Mouse (Mus musculus): ENCODE data around the gene Phykpl.

Gene Phykpl

DNA sequence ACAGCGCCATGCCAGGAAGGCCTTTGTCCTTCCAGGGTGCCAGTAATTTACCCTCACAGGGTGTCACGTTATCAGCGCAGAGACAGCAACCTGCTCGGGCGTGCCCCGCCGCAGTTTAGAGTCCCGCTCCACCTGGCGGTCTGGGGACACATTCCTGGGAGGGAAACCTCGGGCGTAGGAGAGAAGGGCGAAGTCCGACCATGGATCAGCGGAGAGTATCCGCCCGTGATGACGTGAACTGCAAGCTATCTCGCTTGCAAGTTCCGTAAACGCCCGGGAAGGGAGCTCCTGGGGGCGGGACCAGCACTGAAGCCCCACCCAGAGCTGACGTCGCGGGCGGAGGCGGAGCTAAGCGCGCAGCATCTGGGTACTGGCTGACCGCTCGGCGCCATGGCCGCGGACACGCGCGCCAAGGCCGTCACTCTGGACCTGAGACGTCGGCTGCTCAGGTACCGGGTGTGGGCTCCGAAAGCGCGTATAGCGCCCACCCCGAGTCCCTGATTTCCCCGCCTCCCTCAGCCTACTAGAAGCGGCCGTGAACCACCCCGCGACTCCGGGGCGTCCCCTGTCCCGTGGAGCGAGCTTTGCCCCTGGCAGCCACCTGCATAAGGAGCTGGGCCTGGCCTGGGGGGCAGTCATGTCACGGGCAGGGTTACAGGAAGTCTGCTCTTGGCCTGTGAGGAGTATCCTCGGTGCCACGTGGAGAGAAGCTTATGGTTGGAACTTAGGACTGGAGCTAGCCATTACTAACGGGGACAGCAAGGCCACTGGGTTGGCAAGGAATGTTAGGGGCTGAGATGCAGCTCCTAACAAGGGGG lies at the start of gene Phykpl:
Phykpl (plus strand) TSS at position 327 of the 818 bp plus-strand sequence.
- DNase-seq (ENCODE audit: low spot score) = peak; percentile 97

DNA sequence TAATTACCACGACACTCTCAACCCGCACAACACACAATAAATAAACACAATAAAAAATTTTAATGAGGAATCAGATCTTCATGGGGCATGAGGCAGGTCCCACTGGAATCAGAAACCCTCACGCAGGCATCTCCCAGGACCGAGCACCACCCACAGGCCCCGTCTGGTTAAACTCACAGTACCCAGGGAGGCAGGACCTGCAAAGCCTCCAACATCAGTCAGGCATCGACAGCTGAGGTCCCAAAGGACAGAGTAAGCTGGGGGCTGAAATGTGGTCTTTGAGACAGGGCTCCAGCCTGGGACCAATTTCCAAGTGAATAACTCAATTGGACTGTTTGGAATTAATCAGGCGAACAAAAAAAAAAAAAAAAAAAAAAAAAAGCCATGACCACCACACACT lies 46.2 kb upstream of the Phykpl start:
- no peak for DNase-seq (ENCODE audit: low spot score)

DNA sequence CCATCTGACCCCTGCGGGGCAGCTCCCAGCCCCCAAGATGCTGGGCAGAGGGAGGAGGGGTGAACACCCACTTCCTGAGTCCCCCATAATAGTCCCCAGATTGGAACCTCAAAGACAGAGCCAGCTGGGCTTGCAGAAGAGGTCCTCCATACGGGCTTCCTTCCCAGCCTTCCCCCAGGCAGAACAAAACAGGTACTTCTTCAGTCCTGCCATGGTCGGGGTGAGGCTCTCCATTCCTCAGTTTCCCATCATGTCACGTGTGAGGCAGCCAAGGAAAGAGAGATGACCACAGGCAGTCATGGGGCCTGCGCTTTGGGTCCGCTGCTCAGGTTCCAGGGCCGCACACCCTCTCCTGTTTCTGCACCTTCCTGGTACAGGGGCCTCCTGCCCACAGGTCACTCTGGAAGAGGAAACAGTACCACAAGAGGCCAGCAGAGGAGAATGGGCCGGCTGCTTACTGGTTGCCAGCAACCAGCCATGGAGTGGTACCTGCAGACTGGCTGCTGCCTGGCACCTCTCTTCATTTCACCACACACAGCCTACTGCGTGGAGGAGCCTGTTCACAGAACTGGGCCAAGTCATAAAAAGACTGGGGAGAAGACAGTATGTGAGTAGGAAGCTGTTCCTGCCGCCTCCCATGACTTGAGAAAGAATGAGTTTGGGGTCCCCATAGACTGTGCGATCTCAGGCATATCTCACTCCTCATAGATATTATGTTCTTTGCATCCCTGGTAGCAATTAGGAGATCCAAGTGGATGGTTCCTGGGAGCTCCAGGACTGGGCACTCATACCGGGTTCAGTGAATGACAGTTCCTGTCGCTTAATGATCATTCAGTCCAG lies 45.4 kb upstream of the Phykpl start:
- no peak for DNase-seq (ENCODE audit: low spot score)

DNA sequence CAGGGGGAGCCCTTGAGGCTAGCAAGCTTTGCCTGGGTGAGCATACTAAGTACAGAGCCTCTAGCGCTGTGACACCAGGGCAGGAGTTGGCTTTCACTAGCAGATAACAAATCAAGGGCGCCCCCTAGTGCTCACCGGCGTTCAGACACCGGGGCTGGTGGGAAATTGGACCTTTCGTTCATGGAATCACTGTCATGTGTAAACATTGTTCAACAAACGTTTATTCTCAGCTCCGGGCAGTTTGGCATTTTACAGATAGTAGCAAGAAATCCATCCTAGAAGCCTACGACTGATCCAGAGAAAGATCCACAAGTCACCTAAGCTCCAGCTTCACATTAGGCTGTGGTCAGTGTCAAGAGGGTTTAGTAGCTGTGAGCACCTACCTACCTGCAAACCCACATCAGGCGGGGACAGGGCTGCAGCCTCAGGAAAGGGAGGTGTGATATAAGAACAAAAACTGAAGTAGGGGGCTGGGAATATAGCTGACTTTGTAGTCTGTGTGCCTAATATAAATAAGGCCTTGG lies 44.7 kb upstream of the Phykpl start:
- peak; percentile 97 for DNase-seq (ENCODE audit: low spot score)

DNA sequence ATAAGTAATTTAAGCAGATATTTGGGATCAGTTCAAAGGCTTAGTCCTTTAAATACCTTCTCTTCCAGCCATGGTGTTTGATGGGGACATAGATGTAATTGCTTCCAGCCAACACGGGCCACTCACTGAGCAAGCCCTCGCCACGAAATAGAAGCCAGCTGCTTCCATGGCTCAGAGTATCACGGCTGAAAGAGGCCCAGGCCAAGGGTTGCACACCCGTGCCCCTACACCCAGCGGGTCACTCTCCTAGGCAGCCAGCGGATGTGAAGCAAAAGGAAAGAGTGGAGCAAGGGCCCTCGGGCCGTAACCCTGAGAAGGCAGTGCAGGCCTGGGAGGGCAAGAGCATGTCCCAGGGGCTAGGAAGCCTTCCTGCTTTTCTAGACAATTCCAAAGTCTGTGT lies 42.1 kb upstream of the Phykpl start:
- DNase-seq (ENCODE audit: low spot score) = no peak

DNA sequence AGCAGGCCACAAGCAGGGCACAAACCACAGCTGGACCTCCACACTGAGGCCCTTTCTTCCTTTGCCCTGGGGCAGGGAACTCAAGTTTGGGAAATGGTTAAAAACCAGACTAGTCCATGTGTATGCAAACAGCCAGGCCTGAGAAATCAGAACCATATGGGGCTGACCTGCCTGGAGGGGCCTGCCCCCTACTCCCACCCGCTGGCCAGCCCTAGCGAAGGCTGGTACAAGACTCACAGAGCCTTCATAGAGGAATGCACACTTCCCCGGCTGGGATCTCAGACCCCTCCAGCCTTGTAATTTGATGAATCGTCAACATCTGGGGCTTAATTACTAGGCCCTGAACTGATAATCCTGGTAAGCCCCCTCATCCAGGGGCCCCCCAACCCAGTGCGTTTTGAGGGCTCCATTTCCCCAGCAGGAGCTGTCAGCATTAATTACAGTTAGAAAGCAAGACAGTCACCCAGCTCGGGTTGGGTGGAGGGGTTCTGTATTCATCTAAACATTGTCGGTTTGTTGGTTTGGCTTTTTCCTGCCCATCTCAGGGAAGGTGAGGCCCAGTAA lies 41.0 kb upstream of the Phykpl start:
- no peak for DNase-seq (ENCODE audit: low spot score)

DNA sequence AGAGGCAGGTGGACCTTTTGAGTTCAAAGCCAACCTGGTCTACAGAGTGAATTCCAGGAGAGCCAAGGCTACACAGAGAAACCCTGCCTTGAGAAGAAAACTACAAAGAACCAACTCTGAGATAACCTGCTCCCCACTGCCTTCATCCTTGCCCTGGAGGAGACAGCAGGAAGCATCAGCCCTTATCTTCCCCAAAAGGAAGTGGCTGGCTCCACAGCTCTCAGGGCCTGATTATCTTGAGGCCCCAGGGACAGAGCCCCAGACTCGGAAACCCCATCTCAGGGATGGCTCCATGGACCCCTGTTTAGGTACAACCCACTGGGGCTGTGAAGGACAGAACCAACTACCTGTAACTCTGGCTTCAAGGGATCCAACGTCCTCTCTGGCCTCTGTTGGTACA lies 40.1 kb upstream of the Phykpl start:
- DNase-seq (ENCODE audit: low spot score) = no peak

DNA sequence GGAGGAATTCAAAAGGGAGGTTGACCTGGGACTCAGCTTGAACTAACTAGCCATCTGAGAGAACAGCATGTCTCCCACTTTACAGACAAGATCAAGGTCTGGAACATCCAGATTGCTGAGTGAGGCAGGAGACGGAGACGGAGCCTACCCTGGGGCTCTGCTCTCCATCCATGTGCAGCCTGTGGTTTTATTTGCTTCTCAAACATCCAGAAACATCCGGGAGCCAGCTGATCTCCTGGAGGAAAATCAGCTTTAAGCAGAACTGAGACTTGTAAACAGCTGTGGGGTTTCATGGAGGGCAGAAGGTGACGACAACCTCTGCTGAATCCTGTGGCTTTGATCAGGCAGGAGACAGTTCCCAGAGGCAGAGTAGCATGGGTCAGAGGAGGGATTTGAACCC lies 38.7 kb upstream of the Phykpl start:
- DNase-seq (ENCODE audit: low spot score) = no peak

DNA sequence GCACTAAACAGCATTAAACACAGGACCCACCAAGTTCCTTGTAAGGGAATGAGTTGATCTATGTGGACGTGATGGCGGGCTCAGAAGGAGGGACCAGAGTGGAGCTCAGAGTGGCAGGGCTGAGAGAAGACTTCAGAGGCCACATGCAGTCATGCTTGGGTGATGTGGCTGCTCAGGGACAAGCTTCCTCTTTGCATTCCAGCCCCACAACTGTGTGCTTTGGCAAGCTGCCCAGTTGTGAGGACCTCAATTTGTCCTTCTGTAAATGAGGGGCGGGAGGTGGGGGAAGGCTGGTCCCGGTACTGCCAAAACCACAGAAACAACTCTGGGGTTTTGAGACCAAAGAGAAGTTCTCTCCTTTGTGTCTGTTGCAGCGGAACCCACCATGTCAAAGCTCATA lies 33.3 kb upstream of the Phykpl start:
- no peak for DNase-seq (ENCODE audit: low spot score)

DNA sequence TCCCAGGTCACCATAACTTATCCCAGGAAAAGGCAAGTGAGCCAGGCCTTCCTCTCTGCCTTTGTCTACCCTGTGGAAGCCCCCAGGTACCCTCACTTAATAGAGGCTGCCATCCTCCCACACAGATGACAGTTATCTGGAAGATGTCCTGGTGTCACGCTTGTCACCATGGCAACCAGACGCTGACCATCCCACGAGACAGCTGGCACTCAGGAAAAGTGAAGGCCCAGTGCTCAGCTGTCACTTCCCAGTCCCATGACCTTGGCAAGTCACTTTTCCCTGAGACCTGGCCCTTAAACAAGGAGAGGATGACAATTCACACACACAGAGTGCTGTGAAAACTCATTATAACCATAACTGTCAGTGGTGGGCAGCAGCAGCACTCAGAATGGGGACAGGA lies 32.5 kb upstream of the Phykpl start:
- no peak for DNase-seq (ENCODE audit: low spot score)

DNA sequence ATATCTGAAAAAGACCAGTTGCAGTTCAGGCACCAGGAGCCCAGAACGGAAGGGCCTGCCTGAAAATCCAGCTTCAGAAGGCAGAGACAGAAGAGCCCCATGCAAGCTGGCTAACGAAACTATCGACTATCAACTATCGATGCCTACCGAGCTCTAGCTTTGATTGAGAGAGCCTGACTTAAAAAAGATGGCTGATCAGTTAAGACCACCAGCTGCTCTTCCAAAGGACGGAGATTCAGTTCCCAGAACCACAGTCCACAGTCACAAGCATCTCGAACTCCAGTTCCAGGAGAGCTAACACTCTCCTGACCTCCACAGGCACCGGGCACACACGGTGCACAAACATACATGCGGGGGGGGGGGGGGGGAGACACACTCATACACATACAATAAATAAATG lies 30.0 kb upstream of the Phykpl start:
- DNase-seq (ENCODE audit: low spot score) = no peak

DNA sequence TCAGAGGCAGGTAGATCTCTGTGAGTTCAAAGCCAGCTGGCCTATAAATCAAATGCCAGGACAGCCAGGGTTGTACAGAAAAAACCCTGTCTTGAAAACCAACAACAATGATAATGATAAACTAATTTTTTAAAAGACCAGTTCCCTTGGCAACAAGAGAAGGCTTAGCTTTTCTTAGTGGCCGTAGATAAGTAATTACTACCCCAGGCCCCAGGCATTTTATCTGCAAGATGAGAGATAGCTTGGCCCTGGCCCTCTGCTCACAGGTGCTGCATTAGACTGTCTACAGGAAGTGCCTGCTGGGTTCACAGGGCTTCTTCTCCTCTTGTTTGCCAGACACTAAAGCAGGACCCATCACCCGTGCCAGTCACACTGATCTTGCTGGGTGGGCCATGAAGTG lies 29.5 kb upstream of the Phykpl start:
- no peak for DNase-seq (ENCODE audit: low spot score)

DNA sequence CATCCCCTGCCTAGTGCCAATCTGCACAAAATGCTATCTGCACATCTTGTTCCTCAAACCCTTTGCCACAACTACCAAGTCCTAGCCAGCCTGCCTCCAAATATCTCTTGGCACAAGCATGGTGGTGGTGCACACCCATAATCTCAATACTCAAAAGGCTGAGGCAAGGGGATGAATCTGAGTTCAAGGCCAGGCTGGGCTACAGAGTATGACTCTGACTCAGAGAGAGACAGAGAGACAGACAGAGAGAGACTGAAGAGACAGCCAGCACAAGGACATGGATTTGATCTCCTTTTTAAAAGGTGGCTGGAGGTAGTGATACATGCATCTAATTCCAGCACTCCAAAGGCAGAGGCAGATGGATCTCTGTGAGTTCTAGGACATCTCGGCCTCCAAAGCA lies 21.3 kb upstream of the Phykpl start:
- no peak for DNase-seq (ENCODE audit: low spot score)

DNA sequence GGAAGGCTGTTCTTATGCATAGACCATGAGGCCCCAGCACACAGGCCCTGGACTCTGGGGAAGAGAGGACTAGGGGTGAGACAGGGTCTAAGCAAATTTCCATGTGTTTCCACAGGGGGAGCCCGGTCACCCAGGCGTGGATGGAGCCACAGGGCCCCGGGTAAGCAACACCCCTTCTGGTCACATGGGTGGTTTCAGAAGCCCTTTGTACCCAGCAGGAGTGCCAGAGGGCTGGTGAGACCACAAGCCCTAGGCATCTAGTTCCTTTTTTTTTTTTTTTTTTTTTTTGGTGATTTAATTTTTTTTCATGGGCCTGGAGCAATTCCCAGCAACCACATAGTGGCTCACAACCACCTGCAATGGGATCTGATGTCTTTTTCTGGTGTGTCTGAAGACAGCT lies 19.5 kb upstream of the Phykpl start:
- DNase-seq (ENCODE audit: low spot score) = no peak

DNA sequence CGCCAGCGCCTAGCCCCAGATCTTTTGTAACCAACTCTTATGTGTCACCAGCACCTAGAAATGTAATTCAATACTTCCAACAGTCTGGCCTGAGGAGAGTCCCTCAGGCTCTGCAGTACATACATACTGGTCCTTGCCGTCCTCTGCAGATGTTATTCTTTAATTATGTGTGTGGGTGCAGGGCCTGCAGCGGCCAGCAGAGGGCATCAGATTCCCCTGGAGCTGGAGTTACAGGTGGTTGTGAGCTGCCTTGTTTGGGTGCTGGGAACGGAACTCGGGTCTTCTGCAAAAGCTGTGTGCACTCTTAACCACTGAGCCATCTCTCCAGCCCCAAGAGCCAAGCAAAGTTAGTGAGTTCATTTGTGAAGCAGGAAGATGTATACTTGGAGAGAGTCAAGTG lies 18.6 kb upstream of the Phykpl start:
- no peak for DNase-seq (ENCODE audit: low spot score)

DNA sequence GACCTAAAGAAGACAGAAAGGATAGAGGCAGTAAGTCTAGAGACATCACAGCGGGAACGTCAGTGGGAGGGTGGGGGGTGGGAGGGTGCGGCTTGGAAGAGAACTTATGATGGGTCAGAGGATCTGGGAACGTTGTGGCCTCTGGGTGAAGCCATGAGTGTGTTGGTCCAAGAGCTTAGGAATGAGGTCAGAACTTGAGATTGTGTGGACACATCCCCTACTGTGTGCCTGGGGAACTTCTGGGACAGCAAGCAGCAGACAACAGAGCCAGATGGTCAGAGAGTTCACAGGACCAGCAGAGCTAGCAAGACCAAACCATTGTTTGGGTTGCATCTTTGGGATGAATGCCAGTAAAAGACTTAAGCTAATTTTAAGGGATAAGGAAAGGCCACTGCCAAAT lies 15.8 kb upstream of the Phykpl start:
- no peak for DNase-seq (ENCODE audit: low spot score)

DNA sequence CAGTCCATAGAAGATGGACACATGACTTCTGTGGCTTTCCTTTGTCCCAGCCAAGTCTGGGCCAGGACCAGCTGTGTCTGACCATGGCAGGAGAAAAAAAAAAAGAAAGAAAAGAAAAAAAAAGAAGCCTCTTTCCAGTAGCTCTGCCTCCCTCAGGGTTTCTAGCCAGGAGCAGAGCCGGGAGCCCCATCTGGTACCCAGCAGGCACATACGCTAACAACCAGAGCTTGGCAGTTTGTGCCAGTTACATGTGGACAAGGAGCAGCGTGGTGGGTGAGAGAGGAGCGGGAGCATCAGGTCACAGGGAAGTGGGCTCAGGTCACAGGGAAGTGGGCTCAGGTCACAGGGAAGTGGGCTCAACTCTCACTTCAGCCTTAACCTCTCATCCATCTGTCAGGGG lies 8.1 kb upstream of the Phykpl start:
- DNase-seq (ENCODE audit: low spot score) = no peak

DNA sequence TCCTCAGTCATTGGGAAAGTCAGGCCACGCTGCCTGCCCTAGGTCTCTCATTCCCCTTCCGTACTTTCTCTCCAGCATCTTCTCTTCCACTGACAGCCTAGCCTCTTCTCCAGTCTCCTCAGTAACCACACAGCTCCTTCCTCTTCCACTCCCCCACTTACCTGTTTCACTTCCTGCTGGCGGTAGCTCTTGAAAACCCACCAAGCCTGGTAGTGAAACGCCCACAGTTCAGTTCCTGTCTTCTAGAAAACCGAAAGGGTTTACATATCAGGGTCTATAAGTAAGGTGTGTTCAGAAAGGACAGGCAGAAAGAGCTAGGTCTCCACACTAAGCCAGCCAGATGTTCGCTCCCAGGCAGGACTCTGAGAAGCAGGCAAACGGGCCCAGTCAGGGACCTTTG lies 7.0 kb upstream of the Phykpl start:
- DNase-seq (ENCODE audit: low spot score) = no peak

DNA sequence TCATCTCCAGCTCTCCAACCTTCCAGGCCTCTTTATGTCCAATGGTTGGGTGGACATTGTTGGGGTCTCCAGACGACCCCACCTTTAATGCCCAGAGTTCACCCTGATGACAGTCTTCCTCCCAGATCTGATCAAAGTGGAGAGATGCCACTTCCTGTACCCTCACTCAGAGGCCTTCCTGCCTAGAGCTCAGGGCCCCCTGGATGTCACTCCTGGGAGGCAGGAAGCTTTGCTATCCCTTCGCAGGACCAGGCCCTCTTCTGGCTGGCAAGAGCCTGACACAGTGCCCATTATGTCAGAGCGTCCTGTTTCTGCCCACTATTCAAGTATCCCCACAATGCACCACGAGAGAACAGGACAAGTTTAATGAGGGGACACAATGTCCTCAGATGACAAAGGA lies 5.5 kb upstream of the Phykpl start:
- DNase-seq (ENCODE audit: low spot score) = no peak

DNA sequence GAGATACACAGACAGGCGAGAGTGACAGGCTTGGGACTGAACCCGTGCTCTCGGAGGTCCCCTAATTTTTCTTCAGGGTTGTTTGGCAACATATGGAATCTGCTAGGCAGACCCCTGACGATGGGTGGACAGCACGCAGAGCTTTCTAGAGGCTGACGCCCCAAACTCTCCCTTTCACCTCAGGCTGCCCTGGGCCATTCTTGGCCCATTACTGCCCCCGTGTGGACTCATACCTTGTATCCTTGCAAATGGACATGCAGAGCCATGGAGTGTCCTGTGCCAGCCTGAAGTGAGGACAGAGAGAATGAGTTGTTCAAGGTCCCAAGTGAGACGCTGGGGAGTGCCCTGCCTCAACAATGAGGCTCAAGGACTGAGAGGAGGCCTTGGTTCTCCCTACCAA lies 1.8 kb upstream of the Phykpl start:
- DNase-seq (ENCODE audit: low spot score) = peak; percentile 69

DNA sequence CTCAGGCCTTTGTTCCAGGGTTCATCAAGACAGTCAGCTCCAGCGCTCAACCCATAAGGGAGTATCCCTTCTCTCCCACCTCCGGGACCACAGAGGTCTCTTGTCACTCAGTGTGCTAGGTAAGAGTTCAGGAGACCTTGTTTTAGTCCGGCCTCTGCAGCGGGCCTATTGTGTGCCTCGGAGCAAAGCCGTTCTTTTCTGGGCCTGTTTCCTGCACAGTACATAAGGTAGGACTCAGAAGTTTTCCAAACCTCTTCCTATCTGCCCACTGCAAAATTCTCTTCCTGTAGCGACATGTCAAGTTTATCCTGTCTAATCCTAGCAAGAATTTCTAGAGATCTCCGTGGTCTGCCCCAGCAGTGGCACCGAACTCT lies 513 bp upstream of the Phykpl start:
- peak; percentile 32 for DNase-seq (ENCODE audit: low spot score)

DNA sequence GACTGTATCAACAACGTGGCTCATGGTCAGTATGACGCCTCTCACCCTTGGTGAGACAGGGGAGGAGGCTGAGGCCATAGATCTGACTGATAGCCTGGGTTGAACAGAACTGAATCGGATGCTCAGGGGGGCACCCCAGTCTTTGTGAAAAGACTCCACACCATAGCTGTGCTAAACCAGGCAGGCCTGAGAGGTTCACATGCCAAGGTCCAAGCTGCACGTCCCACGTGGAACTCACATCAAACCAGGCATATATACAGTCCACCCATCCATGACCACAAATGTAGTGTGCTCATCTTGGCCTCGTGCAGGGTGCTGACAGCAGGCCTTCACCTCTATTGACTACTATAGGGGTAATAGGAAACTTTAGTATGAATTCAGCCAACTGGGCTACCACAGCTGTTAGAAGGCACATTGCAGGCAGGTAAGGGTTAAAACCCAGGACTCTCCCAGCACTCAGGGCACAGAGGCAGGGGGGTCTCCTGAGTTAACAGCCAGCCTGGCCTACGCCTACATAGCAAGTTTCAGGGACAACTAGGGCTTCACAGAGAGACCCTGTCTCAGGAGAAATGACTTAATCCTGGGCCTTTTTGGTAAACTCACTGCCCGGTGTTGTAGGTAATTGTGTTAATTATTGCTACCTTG lies 1.2 kb downstream of the Phykpl start:
- no peak for DNase-seq (ENCODE audit: low spot score)

DNA sequence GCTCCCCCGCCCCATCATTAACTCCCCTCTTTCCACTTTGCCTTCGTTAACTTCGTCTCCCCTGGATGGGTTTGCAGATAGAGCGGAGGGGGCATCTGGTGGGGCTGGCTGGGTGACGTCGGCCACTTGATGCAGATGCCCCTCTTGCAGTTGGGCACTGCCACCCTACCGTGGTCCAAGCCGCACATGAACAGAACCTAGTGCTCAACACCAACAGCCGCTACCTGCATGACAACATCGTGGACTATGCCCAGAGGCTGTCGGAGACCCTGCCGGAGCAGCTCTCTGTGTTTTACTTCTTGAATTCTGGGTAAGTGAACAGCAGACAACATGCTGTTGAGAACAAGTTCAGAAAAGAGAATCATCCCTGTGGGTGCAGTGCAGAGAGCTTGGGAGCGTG lies 1.9 kb downstream of the Phykpl start:
- DNase-seq (ENCODE audit: low spot score) = no peak

Data from ovary, postnatal 14 days (tissue).